Mouse (Mus musculus): Measurements from ENCODE around the gene Dad1. TPM values are rescaled to one million over a fixed set of nuclear protein-coding genes. Genes with fewer than 3 reads are reported as not detected.
"Not testable (repeated sequence)": the region's sequence is repeated elsewhere in the genome, so short reads cannot be mapped to it uniquely, and the experiment has no call there.

Dad1 gene
- polyA plus RNA-seq, 1 experiment: 573 TPM

GRCm38 (mm10) chr14:54234231-54235040 lies 19.5 kb downstream of the Dad1 start:
- TF ChIP-seq CTCF (IDR thresholded peaks at IDR 0.05; ENCODE audit: insufficient read depth, low read length): no peak
- TF ChIP-seq POLR2A (IDR thresholded peaks at IDR 0.05; ENCODE audit: borderline replicate concordance, extremely low read depth, low read depth, low read length): no peak
- WGBS: 71% methylated on average over 20 of the region's 20 CpGs
- Histone ChIP-seq H3K4me3 (replicated peaks; ENCODE audit: extremely low read depth, low read depth, low read length) (no peak overlapping the region), H3K4me1 (ENCODE audit: control insufficient read depth, insufficient read depth, low read length) (peaks cover 15% of the 10 kb centered on the region)
- DNase-seq: no peak

GRCm38 (mm10) chr14:54233559-54234143 lies 20.3 kb downstream of the Dad1 start:
- 35% methylated on average over 16 of the region's 16 CpGs for WGBS
- TF ChIP-seq CTCF (IDR thresholded peaks at IDR 0.05; ENCODE audit: insufficient read depth, low read length): no peak
- TF ChIP-seq POLR2A (IDR thresholded peaks at IDR 0.05; ENCODE audit: borderline replicate concordance, extremely low read depth, low read depth, low read length): no peak
- Histone ChIP-seq H3K4me3 (replicated peaks; ENCODE audit: extremely low read depth, low read depth, low read length) (no peak overlapping the region), H3K4me1 (ENCODE audit: control insufficient read depth, insufficient read depth, low read length) (peaks cover 15% of the 10 kb centered on the region)
- no peak for DNase-seq

GRCm38 (mm10) chr14:54232811-54233558 lies 20.9 kb downstream of the Dad1 start:
- WGBS: 5% methylated on average over 9 of the region's 9 CpGs
- no peak for DNase-seq
- Histone ChIP-seq H3K4me3 (replicated peaks; ENCODE audit: extremely low read depth, low read depth, low read length) (no peak overlapping the region), H3K4me1 (ENCODE audit: control insufficient read depth, insufficient read depth, low read length) (peaks cover 15% of the 10 kb centered on the region)
- TF ChIP-seq CTCF (IDR thresholded peaks at IDR 0.05; ENCODE audit: insufficient read depth, low read length) (no peak), POLR2A (IDR thresholded peaks at IDR 0.05; ENCODE audit: borderline replicate concordance, extremely low read depth, low read depth, low read length) (no peak)

- Histone ChIP-seq H3K4me1 (ENCODE audit: control insufficient read depth, insufficient read depth, low read length) (peaks cover 22% of the 10 kb centered on the region), H3K4me3 (replicated peaks; ENCODE audit: extremely low read depth, low read depth, low read length) (no peak overlapping the region)
- TF ChIP-seq CTCF (IDR thresholded peaks at IDR 0.05; ENCODE audit: insufficient read depth, low read length): no peak
- no peak for TF ChIP-seq POLR2A (IDR thresholded peaks at IDR 0.05; ENCODE audit: borderline replicate concordance, extremely low read depth, low read depth, low read length)
- WGBS: 55% methylated on average over 9 of the region's 9 CpGs
- DNase-seq: no peak
Measured at GRCm38 (mm10) chr14:54232143-54232542, 21.8 kb downstream of the Dad1 start.

DNA sequence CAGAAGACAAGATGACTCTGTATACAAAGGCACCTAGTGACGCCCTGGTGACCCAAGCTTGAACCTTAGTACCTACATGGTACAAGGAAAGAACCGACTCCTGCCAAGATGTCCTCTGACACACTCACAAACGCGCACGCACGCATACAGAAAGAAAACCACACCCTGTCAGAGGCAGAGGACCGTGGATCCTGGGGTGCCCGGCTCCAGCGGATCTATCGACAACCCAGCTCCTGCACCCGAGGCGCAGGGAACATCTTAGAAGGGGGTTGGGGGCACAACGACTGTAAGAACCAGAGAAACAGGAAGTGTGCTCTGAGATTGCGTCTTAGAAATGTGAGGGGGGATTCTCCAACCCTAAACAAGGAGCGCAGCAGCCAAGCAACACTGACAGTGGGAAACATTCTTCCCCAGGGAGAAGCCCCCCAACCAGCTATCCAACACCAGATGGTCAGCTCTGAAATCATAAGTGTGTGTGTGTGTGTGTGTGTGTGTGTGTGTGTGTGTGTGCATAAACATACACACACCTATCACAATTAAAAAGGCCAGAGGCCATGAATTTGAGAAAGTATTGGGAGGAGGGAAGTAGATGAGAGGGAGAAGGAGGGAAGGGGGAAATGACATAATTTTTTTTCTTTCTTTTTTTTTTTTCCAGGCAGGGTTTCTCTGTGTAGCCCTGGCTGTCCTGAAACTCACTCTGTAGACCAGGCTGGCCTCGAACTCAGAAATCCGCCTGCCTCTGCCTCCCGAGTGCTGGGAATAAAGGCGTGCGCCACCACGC lies 22.5 kb downstream of the Dad1 start:
- no peak for DNase-seq
- 46% methylated on average over 21 of the region's 21 CpGs for whole genome bisulfite sequencing
- TF ChIP-seq CTCF (IDR thresholded peaks at IDR 0.05; ENCODE audit: insufficient read depth, low read length): no peak
- TF ChIP-seq POLR2A (IDR thresholded peaks at IDR 0.05; ENCODE audit: borderline replicate concordance, extremely low read depth, low read depth, low read length): no peak
- H3K4me3 ChIP-seq (replicated peaks; ENCODE audit: extremely low read depth, low read depth, low read length): no peak overlapping the region
- peaks cover 22% of the 10 kb centered on the region for H3K4me1 ChIP-seq (ENCODE audit: control insufficient read depth, insufficient read depth, low read length)

- no peak for TF ChIP-seq CTCF (IDR thresholded peaks at IDR 0.05; ENCODE audit: insufficient read depth, low read length)
- TF ChIP-seq POLR2A (IDR thresholded peaks at IDR 0.05; ENCODE audit: borderline replicate concordance, extremely low read depth, low read depth, low read length): no peak
- 70% methylated on average over 14 of the region's 14 CpGs for WGBS
Measured at GRCm38 (mm10) chr14:54230638-54231150, 23.2 kb downstream of the Dad1 start.

GRCm38 (mm10) chr14:54229849-54230248 lies 24.1 kb downstream of the Dad1 start:
- DNase-seq; H3K4me3 ChIP-seq (replicated peaks; ENCODE audit: extremely low read depth, low read depth, low read length): not testable (repeated sequence)
- WGBS: 70% methylated on average over 4 of the region's 4 CpGs
- peaks cover 21% of the 10 kb centered on the region for H3K4me1 ChIP-seq (ENCODE audit: control insufficient read depth, insufficient read depth, low read length)

More at GRCm38 (mm10) chr14:54230638-54231150, 23.2 kb downstream of the Dad1 start:
- Histone ChIP-seq H3K4me3 (replicated peaks; ENCODE audit: extremely low read depth, low read depth, low read length) (no peak overlapping the region), H3K4me1 (ENCODE audit: control insufficient read depth, insufficient read depth, low read length) (peaks cover 22% of the 10 kb centered on the region)
- DNase-seq: no peak

DNA sequence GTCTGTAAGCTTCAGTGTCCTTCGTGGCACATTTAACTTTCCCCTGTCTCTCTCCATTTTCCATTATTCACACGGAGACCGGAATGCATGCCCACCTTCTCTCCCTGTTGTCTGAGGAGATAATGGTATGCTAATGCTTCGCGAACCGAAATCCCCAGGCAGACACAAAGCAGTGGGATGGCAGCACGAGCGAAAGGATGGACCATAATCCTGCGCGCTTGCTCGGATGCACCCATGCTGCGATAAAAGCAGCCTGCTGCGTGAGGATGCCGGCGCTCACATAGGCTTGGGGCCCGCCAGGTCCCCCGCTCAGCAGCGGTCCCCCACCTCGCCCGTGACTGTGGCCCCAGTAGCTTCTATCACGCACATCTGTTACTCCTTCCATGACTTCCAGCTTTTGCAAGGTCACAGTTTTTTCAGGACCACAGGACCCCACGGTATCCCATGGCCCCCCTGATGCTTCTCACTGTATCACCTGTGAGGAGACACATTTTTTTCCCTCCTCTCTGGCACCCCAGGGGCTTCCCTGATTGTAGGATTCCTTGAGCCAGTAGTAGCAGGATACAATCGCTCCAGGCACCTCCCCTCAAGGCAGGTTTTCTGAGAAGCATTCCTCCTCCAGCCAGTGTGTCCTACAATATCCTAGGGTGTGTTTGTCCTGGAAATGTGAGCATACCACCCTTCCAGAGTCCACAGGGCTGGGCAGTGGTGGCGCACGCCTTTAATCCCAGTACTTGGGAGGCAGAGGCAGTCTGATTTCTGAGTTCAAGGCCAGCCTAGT lies 24.8 kb downstream of the Dad1 start:
- DNase-seq: no peak
- Histone ChIP-seq H3K4me3 (replicated peaks; ENCODE audit: extremely low read depth, low read depth, low read length) (no peak overlapping the region), H3K4me1 (ENCODE audit: control insufficient read depth, insufficient read depth, low read length) (peaks cover 19% of the 10 kb centered on the region)
- 73% methylated on average over 25 of the region's 25 CpGs for whole genome bisulfite sequencing
- no peak for TF ChIP-seq POLR2A (IDR thresholded peaks at IDR 0.05; ENCODE audit: borderline replicate concordance, extremely low read depth, low read depth, low read length)
- TF ChIP-seq CTCF (IDR thresholded peaks at IDR 0.05; ENCODE audit: insufficient read depth, low read length): no peak

Data from lung, adult 2 months (tissue).